Mouse (Mus musculus): ENCODE results near the gene Abcg4. TPM values are rescaled to one million over a fixed set of nuclear protein-coding genes. Genes with fewer than 3 reads are reported as not detected.
A peak's percentile ranks its signal among the peaks of the same experiment; 100 is the strongest.
"Not testable (repeated sequence)": the region's sequence is repeated elsewhere in the genome, so short reads cannot be mapped to it uniquely, and the experiment has no call there.

The Abcg4 gene
- 10 to 100 TPM; 60.5 to 61.6 TPM for total RNA-seq (2021)

DNA sequence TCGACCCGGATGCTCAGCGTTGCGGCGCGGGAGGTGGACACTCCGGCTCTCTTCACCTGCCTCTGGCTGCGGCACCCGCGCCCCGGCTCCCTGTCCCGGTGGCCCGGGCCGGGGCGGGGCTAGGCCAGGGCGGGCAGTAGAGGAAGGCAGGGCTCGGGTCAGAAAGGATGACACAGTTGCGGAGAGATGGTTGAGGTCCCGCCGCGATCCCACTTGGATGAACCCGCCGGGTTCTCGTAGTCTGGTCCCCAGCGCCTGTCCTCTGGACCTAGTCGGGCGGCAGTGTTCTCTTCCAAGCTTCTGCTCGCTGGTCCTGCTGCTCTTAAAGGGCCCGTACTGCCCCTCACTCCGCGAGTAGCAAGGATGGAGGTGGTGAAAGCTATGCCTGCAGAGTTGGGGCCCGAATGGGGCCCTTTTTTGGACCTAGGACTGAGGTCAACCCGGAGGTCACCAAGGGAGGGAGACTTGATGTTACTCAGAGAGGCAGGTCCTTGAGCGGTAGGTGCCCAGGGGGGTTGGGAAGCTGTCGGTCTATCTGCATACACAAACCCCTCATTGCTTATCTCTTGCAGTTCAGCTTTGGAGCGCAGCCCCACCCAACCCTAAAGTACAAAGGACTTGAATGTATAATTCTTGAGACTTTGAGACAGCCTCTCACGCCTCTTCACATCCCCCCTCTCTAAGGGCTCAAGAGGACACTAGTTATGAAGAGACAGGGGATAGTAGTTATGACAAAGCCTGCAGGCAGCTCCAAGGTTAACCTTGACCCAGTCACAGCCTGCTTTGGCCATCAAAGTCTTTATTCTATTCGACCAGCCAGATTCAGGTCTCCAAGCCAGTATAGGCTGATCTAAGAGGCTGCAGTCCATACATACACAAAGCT lies at the start of gene Abcg4:
Abcg4 (minus strand) TSS at position 540 of the 883 bp plus-strand sequence.
- DNase-seq (ENCODE audit: low spot score in 2 of 2): peak; percentile 59 to 67
- intact Hi-C loops (cut with DNase I): loop anchor here (2.0 kb wide), 1 partner anchor 16 kb away; the partner anchor contains the start of gene Hinfp

DNA sequence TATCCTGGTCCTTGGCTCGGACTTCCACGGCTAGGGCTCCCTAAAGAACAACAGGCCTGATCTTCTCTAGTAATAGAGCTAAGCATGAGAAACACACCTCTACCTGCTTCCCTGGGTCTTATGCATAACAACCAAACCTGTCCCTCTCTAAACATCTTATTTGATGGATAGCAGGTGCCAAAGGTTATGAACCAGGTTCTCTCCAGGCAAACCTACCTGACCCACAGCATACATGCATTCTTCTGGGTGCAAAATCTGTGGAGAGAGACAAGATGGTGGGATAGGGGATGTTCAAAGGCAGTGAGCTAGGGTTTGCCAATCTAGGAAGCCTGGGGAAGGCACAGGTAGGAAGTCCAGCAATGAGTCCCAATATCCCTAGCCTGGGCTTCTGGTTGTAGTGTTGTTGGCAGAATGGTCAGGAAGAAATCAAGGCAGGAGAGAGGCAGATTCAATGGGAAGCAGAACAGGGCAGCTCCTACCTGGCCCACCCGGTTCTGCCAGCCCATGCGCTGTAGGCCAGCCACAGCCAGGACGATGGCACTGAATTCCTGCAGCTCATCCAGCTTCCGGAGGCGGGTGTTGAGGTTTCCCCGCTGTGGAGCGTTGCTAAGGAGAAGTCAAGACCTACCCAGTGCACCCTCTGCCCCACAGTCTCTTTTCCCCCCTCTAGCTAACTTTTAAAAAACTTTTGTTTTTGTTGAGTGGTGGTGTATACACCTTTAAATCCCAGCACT lies 49.2 kb upstream of the Abcg4 start:
- DNase-seq (ENCODE audit: low spot score in 2 of 2): no peak
- intact Hi-C loops (cut with DNase I): no loop called here

DNA sequence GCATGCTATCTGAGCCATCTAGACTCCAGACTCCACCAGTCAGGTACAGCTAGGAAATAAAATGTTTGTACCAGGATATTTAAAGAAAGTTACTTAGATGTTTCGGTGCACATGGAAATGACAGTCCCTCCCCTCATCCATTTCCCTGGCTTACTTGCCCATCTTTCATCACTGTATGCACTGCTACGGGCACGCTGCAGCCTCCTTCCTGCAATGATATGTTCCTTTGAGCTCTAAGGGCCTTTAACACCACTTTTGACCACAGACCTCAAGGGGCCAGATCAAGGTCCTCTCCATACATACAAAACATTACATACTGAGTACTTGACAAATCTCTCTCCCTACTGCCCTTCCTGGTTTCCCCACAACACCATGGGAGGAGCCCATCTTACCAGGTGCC lies 48.5 kb upstream of the Abcg4 start:
- no peak for DNase-seq (ENCODE audit: low spot score in 2 of 2)

DNA sequence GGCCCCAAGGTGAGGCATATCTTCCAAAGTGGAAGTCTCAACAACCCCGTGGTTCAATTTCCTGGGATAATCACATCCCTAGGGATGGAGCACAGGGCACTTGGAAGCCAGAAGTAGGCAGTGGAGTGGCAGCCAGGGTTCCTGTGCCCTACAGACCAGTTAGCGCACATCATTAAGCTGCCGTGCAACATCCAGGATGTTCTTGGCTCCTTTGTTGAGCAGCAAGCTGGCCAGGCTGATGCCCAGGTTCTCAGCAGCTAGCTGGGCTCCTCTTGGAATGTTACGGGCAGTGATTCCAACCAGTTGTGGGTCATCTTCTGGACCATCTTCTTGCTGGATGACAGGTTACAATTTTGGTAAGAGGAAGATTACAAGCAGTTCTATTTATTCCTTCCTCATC lies 48.1 kb upstream of the Abcg4 start:
- DNase-seq (ENCODE audit: low spot score in 2 of 2); intact Hi-C loops (cut with DNase I): not testable (repeated sequence)

More for the DNA sequence above, 48.5 kb upstream of the Abcg4 start:
- intact Hi-C loops (cut with DNase I): no loop called here

DNA sequence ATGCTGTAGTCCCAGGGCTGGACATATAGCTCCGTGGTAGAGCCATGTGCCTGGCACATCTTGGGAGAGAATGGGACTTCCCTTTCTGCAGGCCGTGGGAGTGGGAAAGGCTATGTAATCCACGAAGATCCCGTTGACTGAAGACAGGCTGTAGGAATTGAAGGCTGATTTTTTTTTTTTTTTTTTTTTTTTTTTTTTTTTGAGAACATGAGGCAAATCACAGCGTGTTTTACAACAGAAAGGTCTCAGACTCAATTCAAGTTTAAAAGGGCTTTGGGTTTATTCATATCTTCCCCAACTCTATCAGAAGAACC lies 47.6 kb upstream of the Abcg4 start:
- DNase-seq (ENCODE audit: low spot score in 2 of 2): no peak
- intact Hi-C loops (cut with DNase I): no loop called here

DNA sequence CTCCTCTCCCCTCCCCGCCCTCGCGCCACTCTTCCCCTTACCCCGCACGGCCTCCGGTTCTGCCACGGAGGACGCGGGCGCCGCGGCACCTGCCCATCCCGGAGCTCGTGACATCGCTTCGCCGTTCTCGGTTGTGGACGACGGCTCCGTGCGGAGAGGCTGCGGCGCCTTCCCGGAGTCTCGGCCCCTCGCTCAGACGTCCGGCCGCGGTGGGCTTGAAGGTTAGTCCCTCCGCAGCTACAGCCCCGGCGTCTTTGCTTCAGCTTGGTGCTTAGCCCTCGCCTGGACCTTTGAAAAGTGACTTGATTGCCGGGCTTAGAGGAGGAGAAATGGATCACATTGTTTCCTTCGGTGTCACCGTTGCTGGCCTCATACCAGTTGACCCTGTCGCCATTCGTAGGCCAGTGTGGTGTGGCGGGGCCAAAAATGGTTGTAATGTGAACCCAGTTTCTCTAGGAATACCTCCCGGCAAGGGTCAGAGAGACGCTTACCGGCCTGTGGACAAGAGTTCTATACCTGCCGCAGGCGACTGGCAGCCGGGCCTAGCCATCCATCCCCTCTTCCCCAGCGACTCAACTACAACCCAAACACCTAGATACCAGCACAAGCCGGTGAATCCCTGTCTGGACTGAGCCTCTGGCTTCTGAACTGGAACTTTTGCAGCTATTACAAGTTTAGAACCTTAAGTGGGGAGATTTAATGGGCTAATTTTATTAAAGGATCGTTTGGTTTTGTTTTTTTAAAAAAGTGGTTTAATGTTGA lies 47.1 kb upstream of the Abcg4 start:
- intact Hi-C loops (cut with DNase I): no loop called here
- peak in 1 of 2 experiments; percentile 24 for DNase-seq (ENCODE audit: low spot score in 2 of 2)

DNA sequence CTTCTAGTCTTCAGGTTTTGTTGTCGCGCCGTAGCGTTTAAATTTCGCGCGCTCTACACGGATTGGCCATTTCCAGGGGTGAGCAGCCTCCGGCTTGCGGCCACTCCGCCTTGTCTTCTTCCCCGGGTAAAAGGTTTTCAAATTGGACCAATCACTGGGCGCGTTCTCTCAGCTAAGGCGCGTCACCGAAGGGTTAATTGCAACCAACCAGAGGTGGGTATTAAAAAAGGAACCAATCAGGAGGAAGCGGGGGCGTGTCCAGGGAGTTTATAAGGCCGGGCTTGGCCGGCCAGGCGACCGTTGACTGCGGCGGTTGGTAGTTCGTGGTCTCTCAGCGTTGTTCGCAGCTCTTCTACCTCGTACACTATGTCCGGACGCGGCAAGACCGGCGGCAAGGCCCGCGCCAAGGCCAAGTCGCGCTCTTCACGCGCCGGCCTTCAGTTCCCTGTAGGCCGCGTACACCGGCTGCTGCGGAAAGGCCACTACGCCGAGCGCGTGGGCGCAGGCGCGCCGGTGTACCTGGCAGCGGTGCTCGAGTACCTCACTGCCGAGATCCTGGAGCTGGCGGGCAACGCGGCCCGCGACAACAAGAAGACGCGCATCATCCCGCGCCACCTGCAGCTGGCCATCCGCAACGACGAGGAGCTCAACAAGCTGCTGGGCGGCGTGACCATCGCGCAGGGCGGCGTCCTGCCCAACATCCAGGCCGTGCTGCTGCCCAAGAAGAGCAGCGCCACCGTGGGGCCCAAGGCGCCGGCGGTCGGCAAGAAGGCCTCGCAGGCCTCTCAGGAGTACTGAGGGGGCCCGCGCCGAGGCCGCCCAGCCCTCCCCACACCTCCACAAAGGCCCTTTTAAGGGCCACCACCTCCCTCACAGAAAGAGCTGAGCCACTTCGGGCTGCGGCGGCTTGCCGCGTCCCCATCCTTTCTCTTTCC lies 46.2 kb upstream of the Abcg4 start, which contains the start of gene H2afx:
H2afx (plus strand) TSS at position 299 of the 935 bp plus-strand sequence.
- peak; percentile 97 to 100 for DNase-seq (ENCODE audit: low spot score in 2 of 2)
- intact Hi-C loops (cut with DNase I): loop anchor here (5.0 kb wide), 1 partner anchor 42 kb away; no protein-coding TSS in a partner anchor

DNA sequence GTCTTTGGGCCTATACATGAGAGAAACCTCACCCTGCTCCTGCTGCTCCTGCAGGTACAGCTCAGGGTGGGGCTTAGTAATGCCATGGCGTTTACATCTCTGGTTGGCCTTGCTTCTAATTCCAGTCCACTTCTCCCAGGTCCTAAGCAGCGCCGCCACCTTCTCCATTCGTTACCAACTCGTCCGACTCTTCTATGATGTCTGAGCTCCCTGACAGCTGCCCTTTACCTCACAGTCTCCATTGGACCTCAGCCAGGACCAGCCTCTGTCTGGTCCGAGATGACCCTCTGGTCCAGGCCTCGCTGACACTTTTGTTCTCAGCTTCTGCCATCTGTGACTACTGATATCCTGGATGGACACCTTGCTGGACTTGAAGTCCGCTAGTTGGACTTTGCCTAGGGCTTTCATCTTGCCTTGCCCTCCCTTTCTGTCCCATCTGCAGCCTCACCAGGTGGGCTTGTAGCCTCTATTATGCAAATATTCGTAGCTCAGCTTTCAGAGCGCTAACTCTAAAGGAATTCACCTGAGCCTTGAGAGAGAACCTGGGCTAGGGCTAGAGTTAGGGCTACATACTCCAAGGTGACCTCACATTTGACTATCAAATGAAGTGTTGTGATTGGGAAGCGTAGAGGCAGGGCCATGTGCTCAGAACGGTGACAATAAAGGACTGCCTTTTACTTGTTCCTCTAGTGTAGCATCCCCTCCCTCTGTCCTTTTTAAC lies 44.7 kb upstream of the Abcg4 start:
- no peak for DNase-seq (ENCODE audit: low spot score in 2 of 2)
- intact Hi-C loops (cut with DNase I): loop anchor here (5.0 kb wide), 1 partner anchor 41 kb away; no protein-coding TSS in a partner anchor

DNA sequence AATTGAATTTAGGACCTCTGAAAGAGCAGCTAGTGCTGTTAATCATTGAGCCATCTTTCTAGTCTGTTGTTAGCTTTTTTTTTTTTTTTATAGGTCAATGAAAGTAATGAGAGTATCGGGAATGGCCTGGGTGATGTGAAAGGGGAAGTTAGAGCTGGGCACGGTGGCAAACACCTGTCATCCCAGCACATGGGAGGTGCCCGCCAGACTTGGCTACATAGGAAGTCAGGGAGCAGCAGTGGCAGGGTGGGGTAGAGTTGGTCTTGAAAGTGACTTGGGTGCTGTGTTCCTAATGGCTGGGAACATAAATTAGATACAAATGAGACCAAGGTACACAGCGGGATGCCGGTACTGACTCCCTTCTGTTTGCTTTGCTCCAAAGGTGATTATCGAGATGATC lies 42.3 kb upstream of the Abcg4 start:
- DNase-seq (ENCODE audit: low spot score in 2 of 2): no peak
- intact Hi-C loops (cut with DNase I): loop anchor here (5.0 kb wide), 1 partner anchor 38 kb away; no protein-coding TSS in a partner anchor

DNA sequence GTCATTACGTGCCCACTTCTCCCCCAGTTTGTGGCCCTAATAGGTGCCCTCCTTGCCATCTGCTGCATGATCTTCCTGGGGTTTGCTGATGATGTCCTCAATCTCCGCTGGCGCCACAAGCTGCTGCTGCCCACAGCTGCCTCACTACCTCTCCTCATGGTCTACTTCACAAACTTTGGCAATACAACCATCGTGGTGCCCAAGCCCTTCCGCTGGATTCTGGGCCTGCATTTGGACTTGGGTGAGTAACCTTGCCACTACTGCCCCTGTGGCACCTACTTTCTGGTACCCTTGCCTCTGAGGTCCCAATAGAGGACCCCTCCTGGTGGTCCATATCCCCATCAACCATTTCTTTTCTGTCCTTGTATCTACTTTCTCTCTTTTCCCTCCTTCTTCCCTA lies 39.5 kb upstream of the Abcg4 start:
- intact Hi-C loops (cut with DNase I): no loop called here
- no peak for DNase-seq (ENCODE audit: low spot score in 2 of 2)

DNA sequence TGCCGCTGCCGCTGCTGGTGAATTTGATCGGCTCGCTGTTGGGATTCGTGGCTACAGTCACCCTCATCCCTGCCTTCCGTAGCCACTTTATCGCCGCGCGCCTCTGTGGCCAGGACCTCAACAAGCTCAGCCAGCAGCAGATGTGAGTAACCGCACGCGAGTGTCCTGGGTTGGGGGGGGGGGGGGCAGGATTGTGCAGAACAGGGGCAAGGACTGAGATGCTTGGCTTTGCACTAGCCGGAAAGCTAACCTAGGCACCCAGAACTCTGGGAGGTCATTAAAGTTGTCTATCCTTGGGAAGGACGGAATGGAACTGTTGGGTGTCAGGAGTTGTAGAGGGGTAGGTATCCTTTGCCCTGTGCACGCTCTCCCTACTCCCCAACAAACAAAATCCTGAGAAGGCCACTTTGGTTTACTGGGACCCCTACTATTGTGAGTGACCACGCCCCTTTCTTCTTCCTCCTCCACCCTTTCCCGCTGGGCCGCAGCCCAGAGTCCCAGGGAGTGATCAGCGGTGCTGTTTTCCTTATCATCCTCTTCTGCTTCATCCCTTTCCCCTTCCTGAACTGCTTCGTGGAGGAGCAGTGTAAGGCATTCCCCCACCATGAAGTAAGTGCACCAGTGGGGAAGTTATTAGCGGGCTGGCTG lies 38.8 kb upstream of the Abcg4 start:
- intact Hi-C loops (cut with DNase I): no loop called here
- DNase-seq (ENCODE audit: low spot score in 2 of 2): no peak

DNA sequence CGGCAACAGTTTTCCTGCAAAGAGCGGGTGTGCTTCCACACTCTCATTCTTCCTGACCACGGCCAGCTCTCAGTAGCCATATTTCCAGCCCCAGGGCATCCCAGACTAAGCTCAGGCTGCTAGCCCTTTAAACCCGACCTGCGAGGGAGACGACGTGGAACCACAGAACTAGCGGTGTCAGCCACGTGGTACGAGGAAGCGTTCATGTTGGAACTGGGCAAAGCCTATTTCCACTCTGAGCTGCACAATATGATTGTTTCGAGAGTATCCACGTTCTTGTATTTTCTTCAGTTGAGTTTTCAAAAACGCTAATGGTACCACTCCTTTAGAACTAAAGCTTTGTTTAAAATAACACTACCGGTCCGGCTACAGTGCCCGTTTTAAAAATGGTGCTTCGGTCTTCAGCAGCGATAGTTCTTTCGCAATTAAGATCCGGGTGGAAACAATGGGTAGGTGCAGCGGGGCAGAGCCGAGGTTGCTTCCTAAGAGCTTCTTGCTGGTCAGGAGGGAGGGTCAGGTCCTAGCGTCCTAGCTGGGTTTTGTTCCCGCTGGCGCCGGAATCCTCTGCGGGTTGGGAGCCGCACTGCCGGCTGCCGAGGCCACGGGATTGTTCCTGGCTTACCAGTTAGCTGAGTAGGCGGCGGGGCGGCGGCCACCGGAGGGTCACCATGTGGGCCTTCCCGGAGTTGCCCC lies 38.1 kb upstream of the Abcg4 start:
- intact Hi-C loops (cut with DNase I): no loop called here

DNA sequence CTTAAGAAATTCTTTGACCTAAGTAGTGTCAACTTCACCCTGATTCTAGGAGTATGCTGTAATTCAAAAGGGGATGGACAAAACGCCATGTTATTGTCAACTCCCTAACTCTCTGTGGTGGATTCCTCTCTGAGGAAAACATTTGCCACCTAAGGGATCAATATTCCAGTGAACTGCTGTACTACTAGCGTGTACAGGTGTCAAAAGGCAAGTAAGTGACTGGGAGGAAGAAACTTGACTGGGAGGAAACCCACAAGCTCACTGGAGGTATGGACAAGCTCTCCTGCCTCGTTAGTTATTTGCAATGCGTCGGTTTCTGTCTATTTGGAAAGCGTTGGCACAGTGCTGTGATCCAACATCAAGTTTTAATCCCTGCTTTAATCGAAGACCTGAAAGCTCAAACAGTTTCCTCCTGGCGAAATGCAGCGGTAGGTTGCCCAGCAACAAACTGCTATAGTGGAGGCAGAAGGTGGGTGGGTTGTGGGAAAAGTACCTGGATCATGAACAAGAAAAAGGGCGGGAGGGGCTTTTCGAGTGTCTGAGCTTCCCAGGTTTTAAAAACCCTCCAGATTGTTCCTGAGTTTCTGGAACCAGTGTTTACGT lies 37.5 kb upstream of the Abcg4 start, which contains the start of gene Dpagt1:
Dpagt1 (plus strand) TSS at position 252 of the 603 bp plus-strand sequence.
- DNase-seq (ENCODE audit: low spot score in 2 of 2): no peak
- intact Hi-C loops (cut with DNase I): no loop called here

More for the DNA sequence above, 38.1 kb upstream of the Abcg4 start:
- DNase-seq (ENCODE audit: low spot score in 2 of 2): peak; percentile 86 to 94

DNA sequence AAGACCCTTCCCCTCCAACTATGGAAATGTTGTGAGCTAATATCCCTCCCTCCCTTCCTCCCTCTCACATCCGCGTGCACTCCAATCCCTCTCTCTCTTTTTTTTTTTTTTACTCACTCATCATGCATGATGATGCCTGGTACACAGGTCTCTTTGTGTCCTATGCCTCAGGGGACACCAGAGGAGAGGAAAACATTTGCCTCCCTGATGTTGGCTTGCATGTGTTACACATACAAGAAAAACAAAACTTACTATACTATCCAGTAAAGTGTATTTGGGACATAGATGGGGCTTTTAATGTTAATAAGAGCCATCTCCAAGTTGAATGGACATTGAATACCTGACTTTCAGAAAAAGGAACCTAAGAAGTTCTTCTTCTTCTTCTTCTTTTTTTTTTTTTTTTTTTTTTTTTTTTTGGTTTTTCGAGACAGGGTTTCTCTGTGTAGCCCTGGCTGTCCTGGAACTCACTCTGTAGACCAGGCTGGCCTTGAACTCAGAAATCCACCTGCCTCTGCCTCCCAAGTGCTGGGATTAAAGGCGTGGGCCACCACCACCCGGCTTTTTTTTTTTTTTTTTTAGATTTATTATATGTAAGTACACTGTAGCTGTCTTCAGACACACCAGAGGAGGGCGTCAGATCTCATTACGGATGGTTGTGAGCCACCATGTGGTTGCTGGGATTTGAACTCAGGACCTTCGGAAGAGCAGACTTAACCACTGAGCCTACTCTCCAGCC lies 36.8 kb upstream of the Abcg4 start:
- intact Hi-C loops (cut with DNase I); DNase-seq (ENCODE audit: low spot score in 2 of 2): not testable (repeated sequence)

DNA sequence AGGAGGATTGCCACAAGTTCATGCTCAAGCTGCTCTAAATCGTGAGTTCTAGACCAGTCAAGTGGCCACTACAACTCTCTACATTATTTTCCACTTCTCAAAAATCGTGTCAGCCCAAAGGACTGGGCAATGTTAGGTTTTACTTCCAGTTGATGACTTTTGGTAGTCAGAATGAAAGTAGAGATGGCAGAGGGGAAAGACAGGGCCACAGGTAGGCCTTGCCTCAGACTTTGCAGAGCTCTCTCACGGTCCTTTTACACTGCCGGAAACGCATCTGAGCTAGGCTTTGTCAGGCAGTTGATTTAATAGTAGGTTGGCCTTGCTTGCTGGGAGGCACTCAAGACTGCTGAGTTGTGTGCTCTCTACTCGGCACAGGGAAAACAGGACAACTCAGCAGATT lies 35.7 kb upstream of the Abcg4 start:
- intact Hi-C loops (cut with DNase I): no loop called here
- DNase-seq (ENCODE audit: low spot score in 2 of 2): no peak

DNA sequence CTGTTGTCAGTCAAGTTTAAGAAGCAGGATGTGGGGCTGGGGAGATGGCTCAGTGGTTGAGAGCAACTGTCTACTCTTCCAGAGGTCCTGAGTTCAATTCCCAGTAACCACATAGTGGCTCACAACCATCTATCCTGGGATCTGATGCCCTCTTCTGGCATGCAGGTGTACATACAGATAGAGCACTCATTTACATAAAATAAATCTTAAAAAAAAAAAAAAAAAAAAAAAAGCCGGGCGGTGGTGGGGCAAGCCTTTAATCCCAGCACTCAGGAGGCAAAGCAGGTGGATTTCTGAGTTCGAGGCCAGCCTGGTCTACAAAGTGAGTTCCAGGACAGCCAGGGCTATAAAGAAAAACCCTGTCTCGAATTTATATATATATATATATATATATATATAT lies 35.2 kb upstream of the Abcg4 start:
- intact Hi-C loops (cut with DNase I); DNase-seq (ENCODE audit: low spot score in 2 of 2): not testable (repeated sequence)
